Mouse (Mus musculus) Muller cell, postnatal 12 days (primary cell): ENCODE measurements around the gene Irs4.

ENCODE experiments used
- DNase-seq: peaks from one replicate; pipeline ENCODE4 v3.0.0-alpha.2; 2015; ENCODE audit errors: inconsistent ontology term

Irs4 gene

GRCm38 (mm10) chrX:141724937-141725918 lies at the start of gene Irs4:
Irs4 (minus strand) TSS chrX:141725263.
- no peak for DNase-seq

DNA sequence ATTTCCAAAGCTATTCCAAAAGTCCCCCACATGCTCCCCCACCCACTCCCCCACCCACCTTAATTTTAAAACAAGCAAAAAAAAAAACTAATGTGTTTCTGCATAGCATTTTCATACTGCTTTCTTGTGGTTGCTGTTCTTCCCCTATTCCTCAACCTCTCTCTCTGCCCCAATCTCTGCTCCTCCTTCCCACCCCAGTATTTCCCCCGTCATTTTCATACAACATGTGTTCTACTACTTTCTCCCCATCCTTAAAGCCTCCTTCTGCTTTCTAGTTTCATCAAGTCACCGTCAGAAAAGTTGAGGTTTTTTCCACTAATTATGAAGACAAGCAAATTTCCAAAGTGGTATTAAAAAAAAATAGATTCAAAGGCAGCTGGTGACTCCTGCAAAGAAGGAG lies 25.3 kb upstream of the Irs4 start:
- DNase-seq = no peak

- peak; percentile 36 for DNase-seq
These were observed 4.5 kb upstream of the Irs4 start for GRCm38 (mm10) chrX:141729570-141729969.

GRCm38 (mm10) chrX:141724391-141724891 lies 622 bp downstream of the Irs4 start:
- DNase-seq = no peak

DNA sequence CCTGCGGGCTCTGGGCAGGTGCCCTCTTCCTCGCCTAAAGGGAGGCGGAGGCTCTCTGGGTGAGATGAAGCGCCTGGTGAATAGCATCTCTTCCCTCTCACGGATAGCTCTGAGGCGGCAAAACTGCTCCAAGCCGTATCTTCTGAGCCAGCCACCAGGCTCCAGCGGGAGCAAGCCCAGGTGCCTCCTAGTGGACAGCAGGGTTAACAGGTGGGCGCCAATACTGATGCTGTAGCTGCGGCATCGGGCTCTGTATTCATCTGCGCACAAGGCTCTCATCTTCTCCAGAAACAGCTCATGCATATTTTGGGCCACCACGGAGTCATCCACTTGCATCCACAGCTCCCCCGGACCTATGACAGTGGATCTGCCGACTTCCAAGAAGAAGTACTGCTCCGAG lies 1.1 kb downstream of the Irs4 start:
- DNase-seq = no peak

DNA sequence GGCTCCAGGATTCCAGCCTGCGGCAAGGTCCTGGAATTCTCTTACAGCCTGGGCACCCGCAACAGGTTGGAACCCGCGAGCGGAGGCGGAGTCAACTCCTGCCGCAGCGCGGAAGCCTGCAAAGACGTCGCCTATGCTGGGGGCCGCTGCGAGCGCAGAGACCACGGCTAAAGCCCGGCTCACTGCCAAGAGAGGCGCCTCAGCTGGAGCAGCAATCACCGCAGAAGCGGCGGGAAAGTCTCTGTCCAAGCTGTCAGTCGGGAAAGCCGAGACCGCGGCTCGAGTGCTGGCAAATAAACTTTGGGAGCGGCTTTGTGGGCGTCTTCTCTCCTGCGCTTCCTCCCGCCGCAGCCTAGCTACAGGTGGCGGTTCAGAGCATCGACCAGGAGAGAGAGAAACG lies 3.3 kb downstream of the Irs4 start:
- DNase-seq = no peak
